In the genomic region with DNA sequence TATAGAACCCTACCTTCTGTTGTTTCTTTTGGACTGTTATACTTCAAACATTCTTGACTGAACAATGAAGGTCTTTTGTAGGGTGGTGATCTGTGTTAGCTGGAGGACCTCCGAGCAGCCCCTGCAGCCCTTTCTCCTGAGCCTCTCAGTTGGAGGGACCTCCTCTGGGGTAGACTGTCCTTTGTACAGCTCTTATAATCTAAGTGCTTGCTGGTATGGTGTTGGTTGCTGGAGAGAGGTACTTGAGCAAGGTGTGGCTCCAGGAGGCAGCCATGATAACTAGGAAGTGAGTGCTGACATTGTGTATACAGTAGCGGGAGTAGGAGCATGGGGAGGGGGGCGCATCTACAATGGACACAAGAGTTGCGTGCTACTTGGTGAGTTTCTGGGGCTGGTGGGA, we compare ENCODE assay signal across 21 mouse cellular contexts.
"Had no signal": no experiment of that assay in that cellular context is flagged by ENCODE, and none has a peak within 500 bp of the region (broad histone marks: within the 10 kb centered on the region; RNA-seq: fewer than 3 reads in every experiment).

No protein-coding gene starts in this region.

- H3K4me2 ChIP-seq: liver, embryonic 11.5 days; liver, embryonic 13.5 days; liver, embryonic 15.5 days; midbrain, embryonic 11.5 days; midbrain, embryonic 13.5 days; midbrain, embryonic 15.5 days; neural tube, embryonic 13.5 days; neural tube, embryonic 15.5 days had no signal

- H3K4me3 ChIP-seq: liver, embryonic 13.5 days; liver, embryonic 15.5 days; megakaryocyte, embryonic 14.5 days; midbrain, embryonic 13.5 days; midbrain, embryonic 15.5 days; neural tube, embryonic 13.5 days; neural tube, embryonic 15.5 days had no signal

- DNase-seq: liver; liver, embryonic 13.5 days; liver, postnatal 0 days; lung, adult 2 months; retina, postnatal 1 day; right cerebral cortex, adult 18-20 months; right cerebral cortex, postnatal 25 days; right cerebral cortex, postnatal 4 days; spleen, adult 18-20 months; thymus, adult 18-20 months; thymus, postnatal 25 days; thymus, postnatal 4 days had no signal

- H3K27me3 ChIP-seq: liver, embryonic 13.5 days; liver, embryonic 15.5 days; midbrain, embryonic 13.5 days; midbrain, embryonic 15.5 days; neural tube, embryonic 13.5 days; neural tube, embryonic 15.5 days had no signal

- H3K36me3 ChIP-seq: liver, embryonic 13.5 days; liver, embryonic 15.5 days; midbrain, embryonic 13.5 days; midbrain, embryonic 15.5 days; neural tube, embryonic 13.5 days; neural tube, embryonic 15.5 days had no signal

- H3K4me1 ChIP-seq: megakaryocyte, embryonic 14.5 days had no signal

- H3K27ac ChIP-seq: liver, embryonic 13.5 days; liver, embryonic 15.5 days; macrophage; midbrain, embryonic 13.5 days; midbrain, embryonic 15.5 days; neural tube, embryonic 13.5 days; neural tube, embryonic 15.5 days had no signal

- H3K9ac ChIP-seq: liver, embryonic 13.5 days; liver, embryonic 15.5 days; liver, postnatal 0 days; midbrain, embryonic 13.5 days; midbrain, embryonic 15.5 days; neural tube, embryonic 13.5 days; neural tube, embryonic 15.5 days had no signal

- ATAC-seq: liver, postnatal 0 days; midbrain, embryonic 13.5 days; midbrain, embryonic 15.5 days had no signal

- H3K9me3 ChIP-seq: liver, embryonic 13.5 days; liver, embryonic 15.5 days; megakaryocyte, embryonic 14.5 days; midbrain, embryonic 13.5 days; midbrain, embryonic 15.5 days; neural tube, embryonic 13.5 days; neural tube, embryonic 15.5 days had no signal
